ENCODE assay signal across 26 mouse cellular contexts in the genomic region with DNA sequence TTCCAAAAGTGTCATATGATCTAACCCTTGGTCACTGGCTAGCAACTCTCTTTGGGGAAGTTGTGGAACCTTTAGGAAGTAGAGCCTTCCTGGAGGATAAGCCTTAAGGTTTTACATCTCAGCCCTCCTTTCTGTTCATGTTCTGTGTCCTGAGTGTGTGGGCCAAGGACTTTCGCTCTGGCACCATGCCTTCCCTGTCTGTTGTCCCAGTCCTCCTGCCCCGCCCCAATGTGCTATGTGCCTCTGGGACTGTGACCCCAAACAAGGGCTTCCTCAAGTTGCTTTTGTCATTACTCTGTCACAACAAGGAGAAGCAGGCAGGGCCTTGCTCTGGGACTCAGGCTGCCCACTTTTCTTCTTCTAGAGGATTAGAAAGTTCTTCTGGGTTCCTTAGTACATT. TPM values are rescaled to one million over a fixed set of nuclear protein-coding genes. Genes with fewer than 3 reads are reported as not detected.
A peak's percentile ranks its signal among the peaks of the same experiment; 100 is the strongest.
DNase-seq lines count a peak whose midpoint lies in the region; ATAC-seq lines count a peak whose summit lies in the region.
"Had no signal": no experiment of that assay in that cellular context is flagged by ENCODE, and none has a peak within 500 bp of the region (broad histone marks: within the 10 kb centered on the region; RNA-seq: fewer than 3 reads in every experiment).

No protein-coding gene starts in this region.

- peak; percentile 98 for DNase-seq in heart, adult 11 months
- peak; percentile 18 to 19 for DNase-seq in heart, postnatal 36 days
- no peak for DNase-seq in forebrain, embryonic 10.5 days (ENCODE audit: extremely low spot score, low spot score)
- DNase-seq: adrenal gland, postnatal 14 days; cerebellum, adult 11-12 months; cerebellum, adult 9-11 months; kidney, adult 9 months; kidney, postnatal 10 days; liver; lung, adult 2 months; thymus, adult 18-20 months; thymus, postnatal 36 days had no signal

- H3K36me3 ChIP-seq in heart, embryonic 12.5 days = no peaks in the 10 kb centered on the region
- no peaks in the 10 kb centered on the region for H3K36me3 ChIP-seq in hindbrain, embryonic 13.5 days
- H3K36me3 ChIP-seq in forebrain, embryonic 10.5 days (replicated peaks) = no peaks in the 10 kb centered on the region
- H3K36me3 ChIP-seq: embryonic facial prominence, embryonic 13.5 days; midbrain, embryonic 10.5 days; midbrain, embryonic 15.5 days; neural tube, embryonic 15.5 days had no signal

- ATAC-seq in heart, embryonic 12.5 days (ENCODE audit: insufficient number of reproducible peaks, low FRiP score) = no peak
- ATAC-seq in granulocyte monocyte progenitor cell, adult 5-6 weeks (replicated peaks; ENCODE audit: poor library complexity, severe bottlenecking) = peak; percentile 53
- no peak for ATAC-seq in hindbrain, embryonic 13.5 days (ENCODE audit: low FRiP score)
- ATAC-seq: CD4-positive, CD25-positive, alpha-beta regulatory T cell, adult 4 months; forebrain, embryonic 16.5 days; intestine, postnatal 0 days; midbrain, embryonic 15.5 days had no signal

- no peak overlapping the region for H3K4me3 ChIP-seq in heart, embryonic 12.5 days
- H3K4me3 ChIP-seq in brown adipose tissue, adult 24 weeks (ENCODE audit: insufficient read depth, low read depth, low read length) = no peak overlapping the region
- no peak overlapping the region for H3K4me3 ChIP-seq in hindbrain, embryonic 13.5 days
- no peak overlapping the region for H3K4me3 ChIP-seq in forebrain, embryonic 10.5 days
- H3K4me3 ChIP-seq: embryonic facial prominence, embryonic 13.5 days; midbrain, embryonic 10.5 days; midbrain, embryonic 15.5 days; neural tube, embryonic 15.5 days had no signal

- H3K4me2 ChIP-seq in heart, embryonic 12.5 days = no peak overlapping the region
- H3K4me2 ChIP-seq in hindbrain, embryonic 13.5 days = no peak overlapping the region
- H3K4me2 ChIP-seq: embryonic facial prominence, embryonic 13.5 days; hindbrain, embryonic 14.5 days; midbrain, embryonic 15.5 days; neural tube, embryonic 15.5 days had no signal

- no peak overlapping the region for H3K27ac ChIP-seq in heart, embryonic 12.5 days (ENCODE audit: poor library complexity, severe bottlenecking)
- H3K27ac ChIP-seq in brown adipose tissue, adult 24 weeks (replicated peaks; ENCODE audit: low read depth, low read length) = peak overlapping the region; percentile 60
- H3K27ac ChIP-seq in hindbrain, embryonic 13.5 days = no peak overlapping the region
- no peak overlapping the region for H3K27ac ChIP-seq in forebrain, embryonic 10.5 days
- H3K27ac ChIP-seq: embryonic facial prominence, embryonic 13.5 days; hindbrain, embryonic 14.5 days; liver, embryonic 14.5 days; midbrain, embryonic 10.5 days; midbrain, embryonic 15.5 days; neural tube, embryonic 15.5 days; stomach, postnatal 0 days had no signal

- peaks cover 4% of the 10 kb centered on the region; the same call in 1 of the 2 replicates for H3K4me1 ChIP-seq in heart, embryonic 12.5 days (replicated peaks)
- peaks cover 11% of the 10 kb centered on the region for H3K4me1 ChIP-seq in brown adipose tissue, adult 24 weeks (ENCODE audit: control insufficient read depth, insufficient read depth, insufficient read length, low read length)
- peaks cover 21% of the 10 kb centered on the region for H3K4me1 ChIP-seq in hindbrain, embryonic 13.5 days (replicated peaks)
- peaks cover 30% of the 10 kb centered on the region for H3K4me1 ChIP-seq in forebrain, embryonic 10.5 days

- H3K9me3 ChIP-seq in heart, embryonic 12.5 days (replicated peaks) = no peaks in the 10 kb centered on the region
- H3K9me3 ChIP-seq in hindbrain, embryonic 13.5 days = no peaks in the 10 kb centered on the region
- no peaks in the 10 kb centered on the region for H3K9me3 ChIP-seq in forebrain, embryonic 10.5 days
- H3K9me3 ChIP-seq: embryonic facial prominence, embryonic 13.5 days; midbrain, embryonic 10.5 days; midbrain, embryonic 15.5 days; neural tube, embryonic 15.5 days had no signal

- H3K9ac ChIP-seq in heart, embryonic 12.5 days = no peak overlapping the region
- H3K9ac ChIP-seq in hindbrain, embryonic 13.5 days = no peak overlapping the region
- H3K9ac ChIP-seq: embryonic facial prominence, embryonic 13.5 days; hindbrain, embryonic 14.5 days; liver, embryonic 14.5 days; midbrain, embryonic 15.5 days; neural tube, embryonic 15.5 days had no signal

- H3K27me3 ChIP-seq in heart, embryonic 12.5 days (replicated peaks) = no peaks in the 10 kb centered on the region; the same call in 1 of the 2 replicates
- H3K27me3 ChIP-seq in hindbrain, embryonic 13.5 days = no peaks in the 10 kb centered on the region
- peaks cover 3% of the 10 kb centered on the region; the same call in 1 of the 2 replicates for H3K27me3 ChIP-seq in forebrain, embryonic 10.5 days (ENCODE audit: poor library complexity, severe bottlenecking)
- H3K27me3 ChIP-seq: embryonic facial prominence, embryonic 13.5 days; midbrain, embryonic 15.5 days; neural tube, embryonic 15.5 days had no signal

- 91% methylated on average over 2 of the region's 2 CpGs for WGBS in heart, embryonic 12.5 days
- 87% methylated on average over 2 of the region's 2 CpGs for WGBS in hindbrain, embryonic 13.5 days
- WGBS in forebrain, embryonic 10.5 days = 89% methylated on average over 2 of the region's 2 CpGs

- intact Hi-C loops in heart, postnatal 36 days (cut with DNase I) = loop anchor here (5.0 kb wide), 1 partner anchor 197 kb away; no protein-coding TSS in a partner anchor

RNA-seq across cellular contexts. Expression of a gene that starts 42.9 kb away (rescaled TPM):
- 20.2 and 23.0 TPM in 2 replicates for polyA plus RNA-seq in heart, embryonic 12.5 days (2016; fragmentation: Nextera tagmentation; extraction: Ambion mirVana)
- 7.8 and 8.8 TPM in 2 replicates for polyA plus RNA-seq in brown adipose tissue, adult 24 weeks (2012; ENCODE audit: insufficient read depth, insufficient read length, missing spikeins)
- 21.6 and 25.7 TPM in 2 replicates for total RNA-seq in granulocyte monocyte progenitor cell, adult 5-6 weeks (2014; fragmentation: Nextera tagmentation)
- 30.3 and 30.6 TPM in 2 replicates for total RNA-seq in granulocyte monocyte progenitor cell, adult 5-6 weeks (2017)
- 1 to 10 TPM; 3.8 to 4.4 TPM for total RNA-seq in heart, postnatal 36 days (2021)
- polyA plus RNA-seq in hindbrain, embryonic 13.5 days (2015; fragmentation: Nextera tagmentation; extraction: Ambion mirVana) = 37.1 and 38.8 TPM in 2 replicates
- polyA plus RNA-seq in forebrain, embryonic 10.5 days (2016; fragmentation: Nextera tagmentation; extraction: Ambion mirVana) = 53.1 and 54.6 TPM in 2 replicates
